In genomic region chr7:25006171-25006570, GRCm38 (mm10) we compare ENCODE assay signal across 8 mouse cellular contexts. TPM values are rescaled to one million over a fixed set of nuclear protein-coding genes. Genes with fewer than 3 reads are reported as not detected.
A peak's percentile ranks its signal among the peaks of the same experiment; 100 is the strongest.
DNase-seq lines count a peak whose midpoint lies in the region; ATAC-seq and TF ChIP-seq lines count a peak whose summit lies in the region.

No protein-coding gene starts in this region.

- peak overlapping the region; percentile 71 for H3K4me2 ChIP-seq in hindbrain, embryonic 13.5 days
- peak overlapping the region; percentile 77 for H3K4me2 ChIP-seq in midbrain, embryonic 12.5 days (replicated peaks)

- 72% methylated on average over 3 of the region's 3 CpGs for WGBS in heart, embryonic 10.5 days
- 58% methylated on average over 3 of the region's 3 CpGs for WGBS in hindbrain, embryonic 13.5 days
- 74% methylated on average over 3 of the region's 3 CpGs for WGBS in midbrain, embryonic 12.5 days

- peak overlapping the region; percentile 56 for H3K4me3 ChIP-seq in heart, embryonic 10.5 days
- H3K4me3 ChIP-seq in cortical plate, adult 2 months (ENCODE audit: insufficient read depth, low read length) = peak overlapping the region; percentile 98
- peak overlapping the region; percentile 84 for H3K4me3 ChIP-seq in hindbrain, embryonic 13.5 days
- peak overlapping the region; percentile 58 for H3K4me3 ChIP-seq in midbrain, embryonic 12.5 days

- peaks cover 86% of the 10 kb centered on the region for H3K27me3 ChIP-seq in heart, embryonic 10.5 days (ENCODE audit: insufficient read depth, poor library complexity, severe bottlenecking)
- H3K27me3 ChIP-seq in hindbrain, embryonic 13.5 days = peaks cover 23% of the 10 kb centered on the region
- peaks cover 78% of the 10 kb centered on the region for H3K27me3 ChIP-seq in midbrain, embryonic 12.5 days

- no peak for TF ChIP-seq CTCF in cortical plate, adult 2 months (IDR thresholded peaks at IDR 0.05; ENCODE audit: extremely low read depth, insufficient read depth, low read length)

- DNase-seq in heart, embryonic 10.5 days (ENCODE audit: low spot score) = no peak
- DNase-seq in heart, postnatal 10 days = no peak
- DNase-seq in embryo, embryonic 9.5 days (ENCODE audit: extremely low spot score) = no peak

- H3K4me1 ChIP-seq in heart, embryonic 10.5 days = peaks cover 48% of the 10 kb centered on the region
- peaks cover 9% of the 10 kb centered on the region for H3K4me1 ChIP-seq in cortical plate, adult 2 months (ENCODE audit: control insufficient read depth, insufficient read depth, low read length)
- H3K4me1 ChIP-seq in hindbrain, embryonic 13.5 days (replicated peaks) = peaks cover 85% of the 10 kb centered on the region
- H3K4me1 ChIP-seq in midbrain, embryonic 12.5 days = peaks cover 78% of the 10 kb centered on the region

- peak overlapping the region; percentile 96 for H3K9ac ChIP-seq in hindbrain, embryonic 13.5 days
- peak overlapping the region; percentile 75 for H3K9ac ChIP-seq in midbrain, embryonic 12.5 days (replicated peaks)

- intact Hi-C loops in heart, postnatal 10 days (cut with DNase I) = no loop called here

- TF ChIP-seq POLR2A in cortical plate, adult 2 months (IDR thresholded peaks at IDR 0.05; ENCODE audit: extremely low read depth, insufficient read depth, low read length) = no peak

- H3K27ac ChIP-seq in heart, embryonic 10.5 days = no peak overlapping the region
- H3K27ac ChIP-seq in cortical plate, adult 2 months (ENCODE audit: insufficient read depth, low read length) = peak overlapping the region; percentile 92
- H3K27ac ChIP-seq in hindbrain, embryonic 13.5 days = peak overlapping the region; percentile 99
- peak overlapping the region; percentile 94 for H3K27ac ChIP-seq in midbrain, embryonic 12.5 days (replicated peaks)

- no peaks in the 10 kb centered on the region for H3K9me3 ChIP-seq in heart, embryonic 10.5 days
- H3K9me3 ChIP-seq in hindbrain, embryonic 13.5 days = no peaks in the 10 kb centered on the region
- no peaks in the 10 kb centered on the region for H3K9me3 ChIP-seq in midbrain, embryonic 12.5 days

- ATAC-seq in hindbrain, embryonic 13.5 days (ENCODE audit: low FRiP score) = no peak; the same call in 1 of the 2 replicates
- no peak; the same call in 1 of the 2 replicates for ATAC-seq in midbrain, embryonic 12.5 days (ENCODE audit: low FRiP score, low read depth)
- no peak; the same call in 1 of the 2 replicates for ATAC-seq in monocyte, adult 5-6 weeks (replicated peaks; ENCODE audit: insufficient number of reproducible peaks, low FRiP score, low TSS enrichment, poor library complexity, severe bottlenecking)
- no peak for ATAC-seq in erythroblast, adult 5-6 weeks (replicated peaks; ENCODE audit: low FRiP score, poor library complexity, severe bottlenecking)

- H3K36me3 ChIP-seq in heart, embryonic 10.5 days = no peaks in the 10 kb centered on the region
- peaks cover 11% of the 10 kb centered on the region; the same call in 1 of the 2 replicates for H3K36me3 ChIP-seq in hindbrain, embryonic 13.5 days
- H3K36me3 ChIP-seq in midbrain, embryonic 12.5 days = no peaks in the 10 kb centered on the region

RNA-seq across cellular contexts. Expression of gene Atp1a3, which starts 0.4 kb away (rescaled TPM):
- 2.2 and 3.5 TPM in 2 replicates for polyA plus RNA-seq in heart, embryonic 10.5 days (2016; fragmentation: Nextera tagmentation; extraction: Ambion mirVana)
- total RNA-seq in heart, postnatal 10 days (2021) = under 1 TPM; 0.43 to 0.72 TPM
- polyA plus RNA-seq in cortical plate, adult 2 months (2012; rRNA removed) = 899 and 943 TPM in 2 replicates
- 253 and 258 TPM in 2 replicates for polyA plus RNA-seq in hindbrain, embryonic 13.5 days (2015; fragmentation: Nextera tagmentation; extraction: Ambion mirVana)
- 77.8 and 86.3 TPM in 2 replicates for polyA plus RNA-seq in midbrain, embryonic 12.5 days (2016; fragmentation: Nextera tagmentation; extraction: Ambion mirVana)
- total RNA-seq in monocyte, adult 5-6 weeks (2017) = 54.0 to 91.3 TPM (median 63.7 TPM) in 3 replicates
- total RNA-seq in erythroblast, adult 5-6 weeks (2015; ENCODE audit: low replicate concordance) = 11.5 and 14.6 TPM in 2 replicates
- total RNA-seq in erythroblast, adult 5-6 weeks (2017; ENCODE audit: low replicate concordance) = 3.8 and 4.9 TPM in 2 replicates

RNA-seq across cellular contexts. Expression of gene Rabac1, which starts 33.6 kb away (rescaled TPM):
- polyA plus RNA-seq in heart, embryonic 10.5 days (2016; fragmentation: Nextera tagmentation; extraction: Ambion mirVana) = 114 and 151 TPM in 2 replicates
- 100 to 1,000 TPM; 292 to 300 TPM for total RNA-seq in heart, postnatal 10 days (2021)
- polyA plus RNA-seq in cortical plate, adult 2 months (2012; rRNA removed) = 396 and 421 TPM in 2 replicates
- polyA plus RNA-seq in hindbrain, embryonic 13.5 days (2015; fragmentation: Nextera tagmentation; extraction: Ambion mirVana) = 220 and 226 TPM in 2 replicates
- 111 and 118 TPM in 2 replicates for polyA plus RNA-seq in midbrain, embryonic 12.5 days (2016; fragmentation: Nextera tagmentation; extraction: Ambion mirVana)
- total RNA-seq in monocyte, adult 5-6 weeks (2017) = 82.7 to 149 TPM (median 92.1 TPM) in 3 replicates
- 11.7 and 35.0 TPM in 2 replicates for total RNA-seq in erythroblast, adult 5-6 weeks (2015; ENCODE audit: low replicate concordance)
- total RNA-seq in erythroblast, adult 5-6 weeks (2017; ENCODE audit: low replicate concordance) = 11.0 and 11.3 TPM in 2 replicates

Comparison
In these comparisons a context has a peak if more than half of its experiments do, and no peak if none do; other contexts are left out.
1. RNA of gene Atp1a3, which starts 0.4 kb away (polyA plus RNA-seq): 899 to 943 TPM in cortical plate, adult 2 months, 253 to 258 TPM in hindbrain, embryonic 13.5 days and 77.8 to 86.3 TPM in midbrain, embryonic 12.5 days; 2.2 to 3.5 TPM in heart, embryonic 10.5 days; every median in the first group is over 10 times any median in the second.
2. Peak in every context shown above with its lines, with median percentiles within 50 percentile points of each other: H3K4me3 ChIP-seq.